Mouse (Mus musculus): ENCODE results near the gene Rnf225.
"Not testable (repeated sequence)": the region's sequence is repeated elsewhere in the genome, so short reads cannot be mapped to it uniquely, and the experiment has no call there.

Rnf225 gene

DNA sequence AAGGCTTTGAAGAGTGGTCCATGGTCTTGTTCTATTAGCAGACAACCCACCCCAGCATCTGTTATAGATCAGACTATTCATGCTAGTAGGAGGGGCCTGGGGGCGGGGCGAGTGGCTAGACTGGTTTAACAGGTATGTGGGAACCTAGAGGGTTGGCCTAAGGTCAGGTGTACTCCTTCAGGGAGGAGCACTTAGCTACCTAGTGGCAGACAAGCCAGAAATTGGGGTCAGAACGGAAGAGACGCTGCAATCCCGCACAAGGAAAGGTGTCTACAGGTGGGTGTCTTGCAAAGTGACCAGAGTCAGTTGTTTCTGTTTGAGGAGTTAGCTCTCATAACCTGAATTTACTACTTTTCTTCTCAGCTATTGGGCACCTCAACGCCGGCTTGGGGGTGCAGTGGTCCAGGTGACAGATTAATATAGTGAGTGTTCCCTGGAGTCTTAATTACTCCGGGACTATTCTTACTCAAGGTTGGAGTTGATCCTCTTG lies at the start of gene Rnf225:
Gene Rnf225 (plus strand): TSS at position 226 of the 490 bp plus-strand sequence.
- peak; percentile 67 for DNase-seq (ENCODE audit: low spot score)

- no peak for DNase-seq (ENCODE audit: low spot score)
These were observed 47.2 kb upstream of the Rnf225 start for GRCm38 (mm10) chr7:12880036-12880435.

DNA sequence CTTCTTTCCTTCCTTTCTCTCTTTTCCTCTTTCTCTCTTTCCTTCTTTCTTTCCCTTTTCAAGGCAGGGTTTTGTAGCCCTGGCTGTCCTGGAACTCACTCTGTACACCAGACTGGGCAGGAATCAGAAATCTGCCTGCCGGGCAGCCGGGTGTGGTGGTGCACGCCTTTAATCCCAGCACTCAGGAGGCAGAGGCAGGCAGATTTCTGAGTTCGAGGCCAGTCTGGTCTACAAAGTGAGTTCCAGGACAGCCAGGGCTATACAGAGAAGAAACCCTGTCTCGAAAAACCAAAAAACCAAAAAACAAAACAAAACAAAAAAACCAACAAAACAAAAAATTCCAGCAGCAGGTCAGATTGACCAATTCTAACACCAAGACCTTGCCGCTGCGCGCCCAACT lies 46.7 kb upstream of the Rnf225 start:
- not testable (repeated sequence) for DNase-seq (ENCODE audit: low spot score)

DNA sequence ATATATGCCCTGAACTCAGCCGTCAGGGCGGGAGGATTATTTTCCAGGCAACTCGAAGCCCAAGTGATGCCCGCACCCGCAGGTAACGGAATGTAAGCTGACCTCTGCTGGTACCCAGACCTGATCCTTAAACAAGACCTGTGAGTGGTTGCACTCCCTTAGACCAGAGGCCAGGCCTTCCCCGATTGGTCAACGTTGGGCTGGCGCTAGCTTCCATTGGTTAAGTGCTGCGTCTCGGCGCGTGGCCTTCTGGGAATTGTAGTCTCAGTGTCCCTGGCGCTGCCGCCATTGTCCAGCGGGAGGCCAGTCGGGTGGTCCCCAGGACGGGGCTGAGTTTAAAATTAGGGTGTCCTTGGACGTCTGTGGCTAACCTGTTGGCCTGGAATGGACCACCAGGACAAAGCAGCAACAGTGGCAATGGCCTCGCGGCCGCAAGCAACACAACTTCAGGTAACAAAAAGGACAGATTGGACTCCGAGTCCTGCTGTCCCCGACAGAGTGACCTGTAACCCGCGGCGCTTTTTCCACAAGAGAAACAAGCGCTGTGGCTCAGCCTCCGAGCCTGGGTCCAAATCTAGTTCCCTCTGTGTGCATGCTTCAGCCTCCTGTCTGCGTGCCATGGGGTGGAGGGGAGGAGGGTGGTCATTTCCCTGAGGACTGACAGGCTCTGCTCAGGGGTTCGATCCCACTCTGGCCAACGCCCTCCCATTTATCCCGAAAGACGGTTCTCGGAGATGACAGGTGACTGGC lies 46.1 kb upstream of the Rnf225 start, which contains the start of gene Zfp128:
Gene Zfp128 (plus strand): TSS at position 267 of the 750 bp plus-strand sequence.
- peak; percentile 93 for DNase-seq (ENCODE audit: low spot score)

DNA sequence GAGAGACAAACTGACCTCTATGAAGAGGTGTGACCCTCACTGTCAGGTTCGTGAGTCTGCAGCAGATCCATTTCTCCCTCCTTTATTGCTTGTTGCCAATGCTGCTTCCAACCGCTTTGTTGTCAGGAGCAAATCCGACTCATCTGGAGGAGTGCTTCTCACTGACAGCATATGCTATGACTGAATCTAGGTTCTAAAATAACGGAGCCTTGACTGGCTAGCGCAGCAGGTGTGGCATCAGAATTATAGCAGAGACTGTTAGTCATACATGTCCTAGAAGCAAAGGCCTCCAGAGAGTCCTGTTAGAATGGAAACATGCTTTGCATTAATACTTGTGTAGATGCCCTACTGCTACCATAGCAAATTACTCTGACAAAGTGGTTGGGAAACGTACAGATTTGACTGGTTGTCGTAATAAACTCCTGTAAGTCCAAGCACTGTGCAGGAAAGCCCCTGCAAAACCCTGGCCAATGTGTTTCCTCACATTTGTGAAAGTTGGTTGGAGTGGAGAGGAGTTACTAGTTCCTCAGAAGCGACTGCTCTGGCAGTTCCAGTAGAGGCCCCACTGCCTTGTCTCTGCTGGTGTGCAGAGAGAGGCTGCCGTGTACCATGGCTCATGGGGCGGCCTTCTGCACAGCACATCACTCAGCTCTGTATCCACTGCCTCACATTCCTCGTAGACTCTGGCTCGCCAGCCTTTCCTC lies 40.5 kb upstream of the Rnf225 start:
- no peak for DNase-seq (ENCODE audit: low spot score)

GRCm38 (mm10) chr7:12887585-12887984 lies 39.6 kb upstream of the Rnf225 start:
- DNase-seq (ENCODE audit: low spot score): no peak

- DNase-seq (ENCODE audit: low spot score): no peak
These were observed 36.3 kb upstream of the Rnf225 start for GRCm38 (mm10) chr7:12890928-12891327.

DNA sequence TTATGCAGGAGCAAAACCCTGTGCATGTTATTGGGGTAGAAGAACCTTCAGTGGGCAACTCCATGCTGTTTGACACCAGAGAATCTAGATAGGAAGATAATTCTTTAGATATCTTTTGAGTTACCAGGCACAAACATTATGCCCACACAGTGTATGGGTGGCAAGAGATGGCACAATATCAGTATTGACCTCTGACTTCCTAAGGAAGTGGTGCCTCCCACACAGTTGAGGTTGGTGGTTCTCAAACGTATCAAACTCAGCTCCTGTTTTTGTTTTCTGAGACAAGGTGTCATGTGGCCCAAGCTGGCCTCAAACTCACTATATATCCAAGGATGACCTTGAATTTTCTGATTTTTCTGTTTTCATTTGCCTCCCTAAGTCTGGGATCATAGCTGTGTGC lies 35.9 kb upstream of the Rnf225 start:
- DNase-seq (ENCODE audit: low spot score): no peak

- peak; percentile 88 for DNase-seq (ENCODE audit: low spot score)
These were observed 29.4 kb upstream of the Rnf225 start, which contains the start of gene Zscan22 for GRCm38 (mm10) chr7:12897655-12898410. Gene Zscan22 (plus strand): TSS chr7:12897815.

DNA sequence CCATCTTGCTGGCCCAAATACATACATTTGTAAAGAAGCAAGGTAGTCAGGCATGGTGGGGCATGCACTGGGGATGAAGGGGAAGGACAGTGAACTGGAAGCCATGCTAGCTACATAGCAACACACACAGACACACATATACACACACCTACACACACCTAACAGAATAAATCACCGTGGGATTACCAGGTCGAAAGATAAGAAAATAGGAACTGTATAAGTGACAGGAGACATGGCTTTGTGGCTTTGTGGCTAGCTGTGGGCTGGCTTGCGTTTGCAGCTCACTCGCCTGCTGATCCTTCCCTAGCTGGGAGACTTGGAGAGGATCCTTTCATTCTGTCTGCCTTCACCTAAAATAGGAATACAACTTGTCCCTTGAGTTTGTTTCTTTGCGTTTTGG lies 25.7 kb upstream of the Rnf225 start:
- DNase-seq (ENCODE audit: low spot score): no peak

GRCm38 (mm10) chr7:12903623-12904022 lies 23.6 kb upstream of the Rnf225 start:
- DNase-seq (ENCODE audit: low spot score): no peak

- DNase-seq (ENCODE audit: low spot score): no peak
These were observed 22.1 kb upstream of the Rnf225 start for GRCm38 (mm10) chr7:12905146-12905545.

DNA sequence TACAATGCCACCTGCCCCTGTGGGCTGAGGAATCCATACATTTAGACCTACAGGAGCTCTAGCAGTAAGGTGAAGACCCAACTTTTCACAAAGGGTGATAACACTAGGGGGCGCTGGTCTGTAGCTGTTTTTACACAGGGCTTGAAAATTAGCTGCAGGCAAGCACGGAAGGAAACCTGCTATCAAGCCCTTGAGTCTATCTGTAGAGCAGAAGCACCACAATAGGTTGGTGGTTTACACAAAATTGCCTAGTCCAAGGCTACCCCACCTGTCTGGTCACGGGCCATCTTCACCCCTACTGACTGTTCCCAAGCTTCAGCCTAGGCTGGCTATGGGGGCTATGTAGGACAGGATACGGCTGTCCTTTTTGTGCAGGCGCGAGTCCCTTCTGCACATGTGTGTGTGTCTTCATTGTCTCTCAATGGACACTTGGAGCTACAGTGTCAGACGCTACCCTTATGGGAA lies 17.7 kb upstream of the Rnf225 start:
- DNase-seq (ENCODE audit: low spot score): peak; percentile 87

DNA sequence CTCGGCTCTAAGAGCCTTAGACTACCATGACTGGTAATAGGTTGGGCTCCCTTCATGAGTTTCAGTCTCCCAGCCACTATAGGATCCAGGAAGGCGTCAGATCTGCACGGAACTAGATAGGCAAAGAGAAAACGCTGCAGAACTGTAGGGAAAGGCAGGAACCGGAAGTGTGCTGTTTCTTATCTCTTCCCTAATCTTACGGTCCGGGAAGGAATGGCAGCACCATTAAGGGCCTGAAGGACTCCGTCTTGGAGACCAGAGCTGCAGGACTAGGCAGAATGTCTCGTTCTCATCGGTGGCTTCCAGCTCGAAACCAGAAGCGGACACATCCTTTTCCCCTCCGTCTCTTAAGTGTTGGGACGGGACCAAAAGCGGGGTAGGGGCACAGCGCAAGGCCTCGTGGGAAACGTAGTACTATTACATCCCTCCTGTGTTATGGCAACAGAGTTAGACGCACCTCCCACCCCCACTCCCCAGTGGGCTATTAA lies 17.0 kb upstream of the Rnf225 start:
- peak; percentile 64 for DNase-seq (ENCODE audit: low spot score)

GRCm38 (mm10) chr7:12913556-12913955 lies 13.7 kb upstream of the Rnf225 start:
- no peak for DNase-seq (ENCODE audit: low spot score)

DNA sequence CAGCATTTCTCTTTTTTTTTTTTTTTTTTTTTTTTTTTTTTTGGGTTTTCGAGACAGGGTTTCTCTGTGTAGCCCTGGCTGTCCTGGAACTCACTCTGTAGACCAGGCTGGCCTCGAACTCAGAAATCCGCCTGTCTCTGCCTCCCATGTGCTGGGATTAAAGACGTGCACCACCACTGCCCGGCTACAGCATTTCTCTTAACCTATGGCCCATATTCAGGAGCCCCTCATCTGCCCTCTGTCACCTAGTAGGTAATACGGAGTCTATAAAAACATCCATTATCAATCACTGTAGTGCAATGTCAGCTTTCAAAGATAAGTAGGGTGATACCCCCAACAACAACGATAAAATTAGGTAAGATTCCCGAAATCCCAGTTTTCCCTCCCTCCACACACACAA lies 6.7 kb upstream of the Rnf225 start:
- DNase-seq (ENCODE audit: low spot score): not testable (repeated sequence)

DNA sequence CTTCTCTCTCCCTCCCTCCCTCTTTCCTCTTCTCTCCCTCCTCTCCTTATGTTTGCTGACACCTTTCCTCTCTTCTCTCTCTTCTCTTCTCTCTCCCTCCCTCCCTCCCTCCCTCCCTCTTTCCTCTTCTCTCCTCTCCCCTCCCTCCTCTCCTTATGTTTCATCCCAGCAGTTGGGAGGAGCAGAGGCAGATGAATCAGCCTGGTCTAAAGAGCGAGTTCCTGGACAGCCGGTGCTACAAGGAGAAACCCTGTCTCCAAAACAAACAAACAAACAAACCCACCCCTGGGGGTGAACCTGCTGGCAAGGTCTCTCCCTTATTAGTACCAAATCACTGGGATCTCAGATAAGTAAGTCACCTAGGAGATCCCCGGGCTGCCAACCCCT lies 5.9 kb upstream of the Rnf225 start:
- no peak for DNase-seq (ENCODE audit: low spot score)

DNA sequence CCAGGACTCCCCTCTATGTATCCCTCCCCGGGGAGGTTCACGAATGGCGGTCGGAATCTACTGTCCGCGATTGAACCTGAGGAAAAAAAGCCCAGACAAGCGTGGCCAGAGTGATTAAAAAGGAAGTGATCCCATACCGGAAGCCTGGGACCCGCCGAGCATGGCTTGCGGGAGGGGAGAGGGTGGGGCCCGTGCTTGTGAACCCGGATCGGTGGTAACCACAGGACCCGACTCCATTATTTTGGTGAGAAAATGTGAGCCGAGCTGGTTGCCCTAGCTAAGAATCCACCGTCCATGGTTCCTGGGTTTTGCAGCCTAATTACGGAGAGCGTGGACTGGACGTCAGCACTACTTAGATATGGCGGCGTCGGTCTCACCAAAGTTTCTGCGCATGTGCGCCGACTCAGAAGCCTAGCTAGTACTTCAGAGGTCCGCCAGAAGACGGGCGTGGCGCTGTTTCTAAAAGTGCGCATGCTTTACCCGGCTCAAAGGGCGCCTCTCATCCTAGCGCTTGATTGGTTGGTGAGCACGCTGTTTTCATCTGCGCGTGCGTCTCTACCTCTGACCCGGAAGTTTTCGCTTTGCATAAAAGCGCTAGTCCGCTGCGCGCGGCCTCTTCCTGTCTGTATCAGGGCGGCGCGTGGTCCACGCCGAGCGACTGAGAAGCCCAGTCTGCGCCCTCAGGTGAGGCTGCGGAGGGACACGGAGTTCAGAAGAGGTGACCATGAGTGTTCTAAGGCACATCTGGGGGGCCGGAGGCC lies 5.3 kb upstream of the Rnf225 start, which contains the start of gene Rps5:
Gene Rps5 (plus strand): TSS at position 586 of the 761 bp plus-strand sequence.
- peak; percentile 97 for DNase-seq (ENCODE audit: low spot score)

- DNase-seq (ENCODE audit: low spot score): no peak
These were observed 4.5 kb upstream of the Rnf225 start for GRCm38 (mm10) chr7:12922729-12923128.

- no peak for DNase-seq (ENCODE audit: low spot score)
These were observed 900 bp upstream of the Rnf225 start for GRCm38 (mm10) chr7:12926316-12926715.
